Mouse (Mus musculus): ENCODE measurements around the gene Hist1h4h. TPM values are rescaled to one million over a fixed set of nuclear protein-coding genes. Genes with fewer than 3 reads are reported as not detected.

The Hist1h4h gene
- total and polyA plus RNA-seq, 3 experiments = 9.9 to 5,753 TPM; not detected in 1

DNA sequence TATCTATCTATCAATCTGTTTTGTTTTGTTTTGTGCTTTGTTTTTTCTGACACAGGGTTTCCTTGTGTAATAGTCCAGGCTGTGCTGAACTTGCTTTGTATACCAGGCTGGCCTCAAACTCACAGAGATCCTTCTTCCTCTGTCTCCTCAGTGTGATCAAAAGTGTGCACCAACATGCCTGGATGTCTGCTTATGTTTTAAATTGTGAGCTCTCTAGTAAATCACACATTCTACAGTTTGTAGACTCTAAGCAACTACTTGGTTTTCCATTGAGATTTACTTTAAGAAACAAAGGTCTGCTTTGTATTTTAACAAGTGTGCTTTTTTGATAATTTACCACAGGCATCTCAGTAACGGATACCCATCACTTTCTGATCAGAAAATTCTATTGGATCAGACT is 47.0 kb downstream of the Hist1h4h start:
- TF ChIP-seq E2F4 (IDR thresholded peaks at IDR 0.05; ENCODE audit: borderline replicate concordance, low read depth, low read length) = no peak
- H3K27me3 ChIP-seq (ENCODE audit: control insufficient read depth in 1 of 2, insufficient read depth in 2 of 2, low read length in 2 of 2) = no peaks in the 10 kb centered on the region
- peak overlapping the region; percentile 64 for H3K27ac ChIP-seq (ENCODE audit: control insufficient read depth, low read depth, low read length)
- peaks cover 6% of the 10 kb centered on the region; the same call in 1 of the 2 replicates for H3K79me2 ChIP-seq (ENCODE audit: control insufficient read depth, insufficient read depth, low read length, poor library complexity)
- peak overlapping the region; percentile 46 for H3K9ac ChIP-seq (ENCODE audit: control insufficient read depth, low read depth, low read length, poor library complexity, severe bottlenecking)
- peaks cover 0 to 4% of the 10 kb centered on the region in 2 experiments; a peak in 1 of 4 replicates for H3K4me1 ChIP-seq (ENCODE audit: control insufficient read depth in 1 of 2, insufficient read depth in 2 of 2, low read length in 2 of 2)
- H3K36me3 ChIP-seq (ENCODE audit: control insufficient read depth in 1 of 2, insufficient read depth in 2 of 2, low read length in 2 of 2) = peaks cover 0 to 35% of the 10 kb centered on the region in 2 experiments; a peak in 2 of 4 replicates
- no peaks in the 10 kb centered on the region for H3K9me3 ChIP-seq (replicated peaks; ENCODE audit: insufficient read depth, low read length)
- DNase-seq (ENCODE audit: low read depth, low spot score) = peak; percentile 52
- H3K4me3 ChIP-seq (ENCODE audit: control insufficient read depth in 1 of 2, insufficient read depth in 1 of 2, low read depth in 2 of 2, low read length in 2 of 2) = no peak overlapping the region

Other genes starting within 250 kb of the Hist1h4h start
Only the 30 nearest of the 34 such genes appear.
- gene Zfp322a, start 161.8 kb upstream of the Hist1h4h start, total RNA-seq (2012; rRNA removed) = 7.0 and 8.4 TPM in 2 replicates
- 1 to 10 TPM in 1 of 2 experiments, not detected in 1; 5.7 TPM for gene Zfp322a, start 161.8 kb upstream of the Hist1h4h start, polyA plus RNA-seq (2012; ENCODE audit: insufficient read depth in 1 of 2, insufficient read length in 2 of 2, low read depth in 1 of 2, low replicate concordance in 2 of 2, missing spikeins in 1 of 2)
- 12.5 and 16.2 TPM in 2 replicates for gene Abt1, start 107.2 kb upstream of the Hist1h4h start, total RNA-seq (2012; rRNA removed)
- gene Abt1, start 107.2 kb upstream of the Hist1h4h start, polyA plus RNA-seq (2012; ENCODE audit: insufficient read depth in 1 of 2, insufficient read length in 2 of 2, low read depth in 1 of 2, low replicate concordance in 2 of 2, missing spikeins in 1 of 2) = 10 to 100 TPM in 1 of 2 experiments, not detected in 1; 14.2 TPM
- gene Btn1a1, start 65.1 kb upstream of the Hist1h4h start, total RNA-seq (2012; rRNA removed) = 0.07 TPM in 1 of 2 replicates, not detected in the other
- gene Btn1a1, start 65.1 kb upstream of the Hist1h4h start, polyA plus RNA-seq (2012; ENCODE audit: insufficient read depth in 1 of 2, insufficient read length in 2 of 2, low read depth in 1 of 2, low replicate concordance in 2 of 2, missing spikeins in 1 of 2) = under 1 TPM in 1 of 2 experiments, not detected in 1; 0.25 TPM
- not detected in 2 replicates for gene Btn2a2, start 42.2 kb upstream of the Hist1h4h start, total RNA-seq (2012; rRNA removed)
- not detected for gene Btn2a2, start 42.2 kb upstream of the Hist1h4h start, polyA plus RNA-seq (2012; ENCODE audit: insufficient read depth in 1 of 2, insufficient read length in 2 of 2, low read depth in 1 of 2, low replicate concordance in 2 of 2, missing spikeins in 1 of 2)
- gene Hist1h2af, start 2.9 kb downstream of the Hist1h4h start, total RNA-seq (2012; rRNA removed) = 939 and 1,000 TPM in 2 replicates
- 10 to 100 TPM in 1 of 2 experiments, not detected in 1; 64.3 TPM for gene Hist1h2af, start 2.9 kb downstream of the Hist1h4h start, polyA plus RNA-seq (2012; ENCODE audit: insufficient read depth in 1 of 2, insufficient read length in 2 of 2, low read depth in 1 of 2, low replicate concordance in 2 of 2, missing spikeins in 1 of 2)
- 441 and 728 TPM in 2 replicates for gene Hist1h3g, start 4.4 kb downstream of the Hist1h4h start, total RNA-seq (2012; rRNA removed)
- 1 to 10 TPM in 1 of 2 experiments, not detected in 1; 5.2 TPM for gene Hist1h3g, start 4.4 kb downstream of the Hist1h4h start, polyA plus RNA-seq (2012; ENCODE audit: insufficient read depth in 1 of 2, insufficient read length in 2 of 2, low read depth in 1 of 2, low replicate concordance in 2 of 2, missing spikeins in 1 of 2)
- 275 and 350 TPM in 2 replicates for gene Hist1h2bh, start 12.3 kb downstream of the Hist1h4h start, total RNA-seq (2012; rRNA removed)
- under 1 TPM in 1 of 2 experiments, not detected in 1; 0.70 TPM for gene Hist1h2bh, start 12.3 kb downstream of the Hist1h4h start, polyA plus RNA-seq (2012; ENCODE audit: insufficient read depth in 1 of 2, insufficient read length in 2 of 2, low read depth in 1 of 2, low replicate concordance in 2 of 2, missing spikeins in 1 of 2)
- 541 and 709 TPM in 2 replicates for gene Hist1h3f, start 13.0 kb downstream of the Hist1h4h start, total RNA-seq (2012; rRNA removed)
- gene Hist1h3f, start 13.0 kb downstream of the Hist1h4h start, polyA plus RNA-seq (2012; ENCODE audit: insufficient read depth in 1 of 2, insufficient read length in 2 of 2, low read depth in 1 of 2, low replicate concordance in 2 of 2, missing spikeins in 1 of 2) = 1 to 10 TPM in 1 of 2 experiments, not detected in 1; 1.2 TPM
- gene Hist1h4f, start 20.6 kb downstream of the Hist1h4h start, total RNA-seq (2012; rRNA removed) = 3,786 and 4,217 TPM in 2 replicates
- gene Hist1h4f, start 20.6 kb downstream of the Hist1h4h start, polyA plus RNA-seq (2012; ENCODE audit: insufficient read depth in 1 of 2, insufficient read length in 2 of 2, low read depth in 1 of 2, low replicate concordance in 2 of 2, missing spikeins in 1 of 2) = 10 to 100 TPM in 1 of 2 experiments, not detected in 1; 14.4 TPM
- 115 and 134 TPM in 2 replicates for gene Hist1h1d, start 22.2 kb downstream of the Hist1h4h start, total RNA-seq (2012; rRNA removed)
- gene Hist1h1d, start 22.2 kb downstream of the Hist1h4h start, polyA plus RNA-seq (2012; ENCODE audit: insufficient read depth in 1 of 2, insufficient read length in 2 of 2, low read depth in 1 of 2, low replicate concordance in 2 of 2, missing spikeins in 1 of 2) = under 1 TPM in 1 of 2 experiments, not detected in 1; 0.24 TPM
- gene Hist1h3e, start 31.3 kb downstream of the Hist1h4h start, total RNA-seq (2012; rRNA removed) = 1,049 and 1,400 TPM in 2 replicates
- 1 to 10 TPM in 1 of 2 experiments, not detected in 1; 4.5 TPM for gene Hist1h3e, start 31.3 kb downstream of the Hist1h4h start, polyA plus RNA-seq (2012; ENCODE audit: insufficient read depth in 1 of 2, insufficient read length in 2 of 2, low read depth in 1 of 2, low replicate concordance in 2 of 2, missing spikeins in 1 of 2)
- 560 and 662 TPM in 2 replicates for gene Hist1h2ae, start 40.2 kb downstream of the Hist1h4h start, total RNA-seq (2012; rRNA removed)
- gene Hist1h2ae, start 40.2 kb downstream of the Hist1h4h start, polyA plus RNA-seq (2012; ENCODE audit: insufficient read depth in 1 of 2, insufficient read length in 2 of 2, low read depth in 1 of 2, low replicate concordance in 2 of 2, missing spikeins in 1 of 2) = 1 to 10 TPM in 1 of 2 experiments, not detected in 1; 3.3 TPM
- gene Hist1h2bg, start 40.3 kb downstream of the Hist1h4h start, total RNA-seq (2012; rRNA removed) = 2,580 and 3,348 TPM in 2 replicates
- 10 to 100 TPM in 1 of 2 experiments, not detected in 1; 14.7 TPM for gene Hist1h2bg, start 40.3 kb downstream of the Hist1h4h start, polyA plus RNA-seq (2012; ENCODE audit: insufficient read depth in 1 of 2, insufficient read length in 2 of 2, low read depth in 1 of 2, low replicate concordance in 2 of 2, missing spikeins in 1 of 2)
- 1,093 and 1,255 TPM in 2 replicates for gene Hist1h2bf, start 43.1 kb downstream of the Hist1h4h start, total RNA-seq (2012; rRNA removed)
- 1 to 10 TPM in 1 of 2 experiments, not detected in 1; 2.2 TPM for gene Hist1h2bf, start 43.1 kb downstream of the Hist1h4h start, polyA plus RNA-seq (2012; ENCODE audit: insufficient read depth in 1 of 2, insufficient read length in 2 of 2, low read depth in 1 of 2, low replicate concordance in 2 of 2, missing spikeins in 1 of 2)
- gene Hist1h2ad, start 43.3 kb downstream of the Hist1h4h start, total RNA-seq (2012; rRNA removed) = 924 and 1,082 TPM in 2 replicates
- under 1 TPM in 1 of 2 experiments, not detected in 1; 0.14 TPM for gene Hist1h2ad, start 43.3 kb downstream of the Hist1h4h start, polyA plus RNA-seq (2012; ENCODE audit: insufficient read depth in 1 of 2, insufficient read length in 2 of 2, low read depth in 1 of 2, low replicate concordance in 2 of 2, missing spikeins in 1 of 2)
- 150 and 212 TPM in 2 replicates for gene Hist1h3d, start 44.7 kb downstream of the Hist1h4h start, total RNA-seq (2012; rRNA removed)
- gene Hist1h3d, start 44.7 kb downstream of the Hist1h4h start, polyA plus RNA-seq (2012; ENCODE audit: insufficient read depth in 1 of 2, insufficient read length in 2 of 2, low read depth in 1 of 2, low replicate concordance in 2 of 2, missing spikeins in 1 of 2) = 1 to 10 TPM in 1 of 2 experiments, not detected in 1; 1.4 TPM
- 1,889 and 1,922 TPM in 2 replicates for gene Hist1h4d, start 50.5 kb downstream of the Hist1h4h start, total RNA-seq (2012; rRNA removed)
- gene Hist1h4d, start 50.5 kb downstream of the Hist1h4h start, polyA plus RNA-seq (2012; ENCODE audit: insufficient read depth in 1 of 2, insufficient read length in 2 of 2, low read depth in 1 of 2, low replicate concordance in 2 of 2, missing spikeins in 1 of 2) = 10 to 100 TPM in 1 of 2 experiments, not detected in 1; 11.7 TPM
- gene Hist1h2be, start 90.1 kb downstream of the Hist1h4h start, total RNA-seq (2012; rRNA removed) = 237 and 340 TPM in 2 replicates
- under 1 TPM in 1 of 2 experiments, not detected in 1; 0.49 TPM for gene Hist1h2be, start 90.1 kb downstream of the Hist1h4h start, polyA plus RNA-seq (2012; ENCODE audit: insufficient read depth in 1 of 2, insufficient read length in 2 of 2, low read depth in 1 of 2, low replicate concordance in 2 of 2, missing spikeins in 1 of 2)
- gene Hist1h1e, start 91.5 kb downstream of the Hist1h4h start, total RNA-seq (2012; rRNA removed) = 268 and 340 TPM in 2 replicates
- gene Hist1h1e, start 91.5 kb downstream of the Hist1h4h start, polyA plus RNA-seq (2012; ENCODE audit: insufficient read depth in 1 of 2, insufficient read length in 2 of 2, low read depth in 1 of 2, low replicate concordance in 2 of 2, missing spikeins in 1 of 2) = 1 to 10 TPM in 1 of 2 experiments, not detected in 1; 1.6 TPM
- 123 and 153 TPM in 2 replicates for gene Hist1h2ac, start 152.9 kb downstream of the Hist1h4h start, total RNA-seq (2012; rRNA removed)
- under 1 TPM in 1 of 2 experiments, not detected in 1; 0.15 TPM for gene Hist1h2ac, start 152.9 kb downstream of the Hist1h4h start, polyA plus RNA-seq (2012; ENCODE audit: insufficient read depth in 1 of 2, insufficient read length in 2 of 2, low read depth in 1 of 2, low replicate concordance in 2 of 2, missing spikeins in 1 of 2)
- gene Hist1h2bc, start 153.1 kb downstream of the Hist1h4h start, total RNA-seq (2012; rRNA removed) = 694 and 982 TPM in 2 replicates
- gene Hist1h2bc, start 153.1 kb downstream of the Hist1h4h start, polyA plus RNA-seq (2012; ENCODE audit: insufficient read depth in 1 of 2, insufficient read length in 2 of 2, low read depth in 1 of 2, low replicate concordance in 2 of 2, missing spikeins in 1 of 2) = 1 to 10 TPM in 1 of 2 experiments, not detected in 1; 3.1 TPM
- gene Hist1h1t, start 164.8 kb downstream of the Hist1h4h start, total RNA-seq (2012; rRNA removed) = 2.7 and 6.3 TPM in 2 replicates
- gene Hist1h1t, start 164.8 kb downstream of the Hist1h4h start, polyA plus RNA-seq (2012; ENCODE audit: insufficient read depth in 1 of 2, insufficient read length in 2 of 2, low read depth in 1 of 2, low replicate concordance in 2 of 2, missing spikeins in 1 of 2) = not detected
- 1,967 and 2,008 TPM in 2 replicates for gene Hist1h4c, start 167.4 kb downstream of the Hist1h4h start, total RNA-seq (2012; rRNA removed)
- 1 to 10 TPM in 1 of 2 experiments, not detected in 1; 4.1 TPM for gene Hist1h4c, start 167.4 kb downstream of the Hist1h4h start, polyA plus RNA-seq (2012; ENCODE audit: insufficient read depth in 1 of 2, insufficient read length in 2 of 2, low read depth in 1 of 2, low replicate concordance in 2 of 2, missing spikeins in 1 of 2)
- not detected in 2 replicates for gene Hfe, start 179.8 kb downstream of the Hist1h4h start, total RNA-seq (2012; rRNA removed)
- not detected for gene Hfe, start 179.8 kb downstream of the Hist1h4h start, polyA plus RNA-seq (2012; ENCODE audit: insufficient read depth in 1 of 2, insufficient read length in 2 of 2, low read depth in 1 of 2, low replicate concordance in 2 of 2, missing spikeins in 1 of 2)
- gene Hist1h1c, start 207.8 kb downstream of the Hist1h4h start, total RNA-seq (2012; rRNA removed) = 348 and 479 TPM in 2 replicates
- gene Hist1h1c, start 207.8 kb downstream of the Hist1h4h start, polyA plus RNA-seq (2012; ENCODE audit: insufficient read depth in 1 of 2, insufficient read length in 2 of 2, low read depth in 1 of 2, low replicate concordance in 2 of 2, missing spikeins in 1 of 2) = 1 to 10 TPM in 1 of 2 experiments, not detected in 1; 3.8 TPM
- gene Hist1h3c, start 214.6 kb downstream of the Hist1h4h start, total RNA-seq (2012; rRNA removed) = 1,651 and 2,239 TPM in 2 replicates
- 1 to 10 TPM in 1 of 2 experiments, not detected in 1; 1.7 TPM for gene Hist1h3c, start 214.6 kb downstream of the Hist1h4h start, polyA plus RNA-seq (2012; ENCODE audit: insufficient read depth in 1 of 2, insufficient read length in 2 of 2, low read depth in 1 of 2, low replicate concordance in 2 of 2, missing spikeins in 1 of 2)
- 2,278 and 3,150 TPM in 2 replicates for gene Hist1h2bb, start 215.7 kb downstream of the Hist1h4h start, total RNA-seq (2012; rRNA removed)
- 1 to 10 TPM in 1 of 2 experiments, not detected in 1; 3.2 TPM for gene Hist1h2bb, start 215.7 kb downstream of the Hist1h4h start, polyA plus RNA-seq (2012; ENCODE audit: insufficient read depth in 1 of 2, insufficient read length in 2 of 2, low read depth in 1 of 2, low replicate concordance in 2 of 2, missing spikeins in 1 of 2)
- gene Hist1h2ab, start 220.1 kb downstream of the Hist1h4h start, total RNA-seq (2012; rRNA removed) = 2,219 and 2,780 TPM in 2 replicates
- gene Hist1h2ab, start 220.1 kb downstream of the Hist1h4h start, polyA plus RNA-seq (2012; ENCODE audit: insufficient read depth in 1 of 2, insufficient read length in 2 of 2, low read depth in 1 of 2, low replicate concordance in 2 of 2, missing spikeins in 1 of 2) = 1 to 10 TPM in 1 of 2 experiments, not detected in 1; 8.0 TPM
- 1,725 and 2,102 TPM in 2 replicates for gene Hist1h3b, start 221.2 kb downstream of the Hist1h4h start, total RNA-seq (2012; rRNA removed)
- 1 to 10 TPM in 1 of 2 experiments, not detected in 1; 6.6 TPM for gene Hist1h3b, start 221.2 kb downstream of the Hist1h4h start, polyA plus RNA-seq (2012; ENCODE audit: insufficient read depth in 1 of 2, insufficient read length in 2 of 2, low read depth in 1 of 2, low replicate concordance in 2 of 2, missing spikeins in 1 of 2)
- 3,071 and 3,339 TPM in 2 replicates for gene Hist1h4b, start 226.0 kb downstream of the Hist1h4h start, total RNA-seq (2012; rRNA removed)
- gene Hist1h4b, start 226.0 kb downstream of the Hist1h4h start, polyA plus RNA-seq (2012; ENCODE audit: insufficient read depth in 1 of 2, insufficient read length in 2 of 2, low read depth in 1 of 2, low replicate concordance in 2 of 2, missing spikeins in 1 of 2) = 10 to 100 TPM in 1 of 2 experiments, not detected in 1; 19.0 TPM